Mouse (Mus musculus) layer of hippocampus, adult 9-11 months (tissue): ENCODE data around the gene Sh2d3c.

Experiments used
- DNase-seq: peaks from one replicate; pipeline ENCODE4 v3.0.0; 2022

Sh2d3c gene

DNA sequence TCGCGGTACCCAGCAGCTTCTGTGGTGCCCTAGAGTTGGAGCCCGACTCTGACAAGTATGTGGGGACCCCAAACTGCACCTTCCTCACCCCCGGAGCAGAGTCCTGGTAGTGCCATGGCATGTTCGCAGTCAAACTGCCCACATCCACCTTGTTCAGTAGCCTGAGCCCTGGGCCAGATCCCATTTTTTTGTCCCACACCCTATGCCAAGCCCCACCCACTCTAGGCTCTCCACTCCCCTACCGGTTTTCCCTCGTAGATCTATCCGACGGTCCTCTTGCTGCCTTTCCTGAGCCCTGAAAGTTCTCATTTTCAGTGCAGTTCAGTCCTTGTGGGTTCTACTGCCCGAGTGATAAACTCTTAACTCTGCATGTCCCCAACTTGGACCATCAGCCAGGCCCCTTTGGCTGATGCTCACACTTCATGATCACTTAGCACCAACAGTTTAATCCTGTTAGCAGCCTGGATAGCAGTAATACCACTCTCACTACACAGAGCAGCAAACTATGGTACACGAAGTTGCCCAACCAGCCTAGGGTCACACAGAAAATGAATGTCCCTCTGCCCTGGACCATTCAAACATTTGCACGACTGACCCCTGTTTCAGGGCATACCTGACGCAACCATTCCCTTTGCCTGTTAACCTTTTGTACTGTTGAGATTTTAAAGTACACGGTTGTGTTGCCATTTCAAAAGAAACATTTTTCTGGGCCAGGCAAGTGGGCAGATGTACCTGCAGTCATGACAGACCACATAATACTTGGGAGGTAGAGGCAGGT, 19.7 kb upstream of the Sh2d3c start:
- no peak for DNase-seq

DNA sequence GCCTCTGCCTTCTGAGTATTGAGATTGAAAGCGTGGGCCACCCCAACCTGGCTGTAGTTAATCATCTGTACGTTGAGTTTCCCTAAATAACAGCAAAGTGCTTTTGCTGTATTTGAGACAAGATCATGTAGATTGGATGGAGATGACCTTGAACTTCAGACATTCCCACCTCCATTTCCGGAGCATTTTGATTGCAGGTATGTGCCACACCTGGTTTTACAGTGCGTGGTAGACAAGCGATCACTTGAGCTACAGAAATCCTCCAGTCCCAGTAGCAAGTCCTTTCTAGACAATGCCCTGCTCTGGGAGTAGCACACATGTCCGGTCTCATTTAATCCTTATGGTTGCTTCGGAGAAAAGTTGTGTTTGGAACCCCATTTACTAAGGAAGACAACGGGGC, 17.8 kb upstream of the Sh2d3c start:
- DNase-seq, result no peak

DNA sequence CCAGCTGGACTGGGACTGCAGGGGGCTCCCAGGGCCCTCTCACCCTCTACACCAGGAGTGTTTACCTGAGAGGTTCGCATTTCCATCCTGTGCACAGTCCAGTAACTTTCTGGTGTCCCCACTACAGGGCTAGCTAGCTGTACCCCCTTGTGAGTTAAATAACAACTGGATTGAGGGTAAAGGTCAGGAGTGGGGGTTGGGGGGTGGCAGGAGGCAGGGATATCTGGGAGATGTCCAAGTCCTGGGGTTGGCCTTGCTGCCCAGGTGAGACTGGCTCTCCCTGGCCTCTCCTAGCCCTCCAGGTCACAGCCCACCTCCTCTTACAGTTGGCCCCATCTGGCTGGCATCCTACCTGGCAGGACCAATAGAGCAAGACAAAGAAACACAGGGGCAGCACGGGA, 16.8 kb upstream of the Sh2d3c start, which contains the start of gene Fpgs:
TSS of gene Fpgs (minus strand) at position 125 of the 401 bp plus-strand sequence.
- DNase-seq, result no peak

DNA sequence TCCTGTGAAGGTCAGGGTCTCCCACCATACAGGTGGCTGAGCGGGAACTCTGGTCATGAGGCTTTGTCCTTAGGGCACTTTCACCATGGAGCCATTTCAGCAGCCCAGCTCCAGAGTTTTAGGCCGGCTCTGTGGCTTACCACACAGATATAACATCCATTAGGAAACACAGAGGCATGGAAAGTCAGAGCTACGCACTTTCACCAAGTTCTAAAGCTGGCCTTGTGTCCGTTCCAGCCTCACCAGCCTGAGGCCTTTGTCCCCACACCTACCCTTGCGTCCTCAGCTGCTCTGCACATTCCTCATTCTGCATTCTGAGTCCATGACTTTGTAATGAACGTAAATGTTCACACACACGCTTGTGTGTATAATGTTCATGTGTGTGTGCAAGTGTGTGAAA, 15.8 kb upstream of the Sh2d3c start:
- DNase-seq, result no peak

DNA sequence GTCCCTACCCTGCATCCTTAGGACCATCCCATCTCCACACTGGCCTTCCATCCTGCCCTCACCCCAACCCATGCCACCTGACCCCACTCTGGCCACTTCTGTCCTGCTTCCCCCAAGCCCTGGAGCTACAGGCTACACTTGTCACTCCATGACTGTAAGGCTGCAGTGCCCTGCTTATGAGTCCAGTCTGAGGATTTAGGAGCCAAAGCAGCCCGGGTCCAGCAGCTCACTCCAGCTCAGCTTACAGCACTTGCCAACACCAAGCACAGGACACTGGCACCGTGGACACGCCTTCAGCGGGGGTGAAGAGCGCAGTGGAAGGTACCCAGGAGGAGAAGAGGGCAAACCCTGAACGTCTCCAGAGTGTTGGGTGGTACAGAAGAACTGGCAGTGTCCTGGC, 13.9 kb upstream of the Sh2d3c start:
- DNase-seq, result no peak

DNA sequence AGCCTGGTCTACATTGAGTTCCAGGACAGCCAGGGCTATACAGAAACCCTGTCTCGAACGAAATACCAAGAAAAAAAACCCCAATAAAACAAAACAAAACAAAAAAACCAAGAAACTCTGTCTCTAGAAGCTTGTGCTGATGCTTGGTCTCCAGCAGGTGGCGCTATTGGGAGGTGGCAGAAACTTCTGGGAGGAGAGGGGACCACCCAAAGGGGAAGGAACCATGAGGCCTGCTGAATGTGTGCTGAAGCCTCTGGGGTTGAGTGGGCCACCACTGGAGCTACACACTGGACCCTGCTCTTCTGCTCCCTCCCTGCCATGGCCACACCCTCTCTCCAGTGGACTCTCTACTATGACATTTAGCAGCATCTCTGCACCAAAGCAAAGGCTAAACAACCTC, 12.2 kb upstream of the Sh2d3c start:
- peak; percentile 54 for DNase-seq

DNA sequence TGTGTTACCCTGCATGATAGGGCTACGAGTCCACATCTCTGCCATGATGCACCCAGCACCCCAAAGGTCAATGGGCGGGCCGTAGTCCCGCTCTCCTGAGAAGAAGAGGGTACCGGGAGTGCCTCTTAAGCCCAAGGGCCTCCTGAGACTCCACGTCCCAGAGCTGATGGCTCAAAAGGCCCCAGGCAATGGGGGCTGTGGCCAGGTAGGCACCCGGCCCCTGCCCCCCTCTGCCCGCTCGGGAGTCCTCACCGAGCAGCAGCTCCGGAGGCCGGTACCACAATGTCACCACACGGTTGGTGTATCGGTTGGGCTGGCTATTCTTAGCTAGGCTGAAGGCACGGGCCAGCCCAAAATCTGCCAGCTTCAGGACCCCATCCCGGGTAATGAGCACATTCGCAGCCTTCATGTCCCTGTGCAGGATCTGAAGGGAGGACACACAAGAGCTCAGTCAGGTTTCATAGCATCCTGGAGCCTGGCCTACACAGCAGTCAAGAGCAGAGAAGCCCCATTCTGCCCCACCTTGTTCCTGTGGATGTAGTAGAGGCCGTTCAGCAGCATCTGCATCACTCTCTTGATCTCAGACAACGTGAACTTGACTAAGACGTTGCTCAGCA, 11.2 kb upstream of the Sh2d3c start:
- DNase-seq, result no peak

DNA sequence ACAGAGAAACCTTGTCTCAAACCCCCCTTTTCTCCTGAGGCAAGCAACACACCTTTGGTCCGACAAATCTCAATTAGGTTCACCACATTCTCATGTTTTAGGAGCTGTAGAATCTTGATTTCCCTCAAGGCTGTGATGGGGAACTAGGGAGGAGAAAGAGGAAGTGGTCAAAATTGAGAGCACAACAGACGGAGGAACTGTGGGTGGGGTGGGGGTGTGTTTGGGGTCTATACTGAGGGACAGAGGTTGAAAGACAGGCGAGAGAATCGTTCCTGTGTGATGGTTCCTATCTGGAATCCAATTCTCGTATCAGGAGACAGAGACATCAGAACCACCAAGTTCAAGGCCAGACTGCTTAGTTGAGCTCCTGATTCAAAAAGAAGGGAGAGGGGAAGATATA, 10.4 kb upstream of the Sh2d3c start:
- DNase-seq, result peak; percentile 56

DNA sequence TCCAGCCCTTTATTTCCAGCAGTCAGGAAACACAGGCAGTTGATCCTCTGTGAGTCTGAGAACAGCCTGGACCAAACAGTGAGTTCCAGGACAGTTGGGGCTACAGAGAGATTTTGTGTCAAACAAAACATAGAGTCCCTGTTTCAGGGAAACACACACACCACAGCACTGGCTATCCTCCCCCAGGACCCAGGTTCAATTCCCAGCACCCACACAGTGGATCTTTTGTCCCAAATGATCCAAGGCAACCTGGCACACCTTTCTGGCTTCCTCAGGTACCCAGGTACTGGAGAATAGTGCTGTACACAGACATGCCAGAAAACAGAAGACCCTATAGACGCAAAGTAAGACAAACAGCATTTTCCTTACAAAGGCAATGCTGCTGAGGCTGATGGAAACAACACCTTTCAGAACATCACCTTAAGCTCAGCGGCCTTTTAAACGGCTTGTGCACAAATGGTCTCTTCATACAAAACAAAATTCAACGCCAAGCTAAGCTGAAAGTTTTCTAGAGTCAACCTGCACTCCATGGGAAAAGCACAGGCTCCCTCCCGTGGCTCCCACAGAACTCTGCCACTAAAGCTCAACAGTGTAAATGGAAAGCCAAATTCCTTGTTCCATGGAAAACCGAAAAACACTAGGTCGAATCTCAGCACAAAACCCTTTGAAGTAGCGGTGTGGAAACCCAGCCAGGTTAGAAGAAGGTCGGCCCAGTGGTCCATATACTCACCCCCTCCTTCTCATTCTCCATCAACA, 9.4 kb upstream of the Sh2d3c start:
- DNase-seq, result no peak

DNA sequence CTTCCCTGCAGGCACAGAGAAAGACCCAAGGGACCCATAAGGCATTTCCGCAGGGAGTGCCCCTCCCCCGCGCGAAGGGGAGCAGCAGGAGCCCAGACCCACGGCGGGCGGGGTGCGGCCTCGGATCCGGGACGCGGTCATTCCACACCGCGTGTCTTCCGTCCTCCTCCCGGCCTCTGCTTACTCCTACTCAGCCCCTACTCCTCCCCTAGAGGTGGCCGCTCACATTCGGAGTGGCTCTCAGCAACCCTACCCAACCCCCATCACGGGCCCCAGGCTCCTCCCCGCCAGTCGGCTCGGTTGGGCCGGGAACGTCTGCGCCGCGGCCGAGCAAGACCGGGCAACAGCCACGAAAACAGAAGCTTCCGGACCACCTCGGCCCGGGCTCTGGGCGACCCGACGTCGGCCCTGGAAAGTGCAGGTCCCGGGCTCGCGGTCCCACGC, 8.7 kb upstream of the Sh2d3c start:
- DNase-seq, result peak; percentile 59

DNA sequence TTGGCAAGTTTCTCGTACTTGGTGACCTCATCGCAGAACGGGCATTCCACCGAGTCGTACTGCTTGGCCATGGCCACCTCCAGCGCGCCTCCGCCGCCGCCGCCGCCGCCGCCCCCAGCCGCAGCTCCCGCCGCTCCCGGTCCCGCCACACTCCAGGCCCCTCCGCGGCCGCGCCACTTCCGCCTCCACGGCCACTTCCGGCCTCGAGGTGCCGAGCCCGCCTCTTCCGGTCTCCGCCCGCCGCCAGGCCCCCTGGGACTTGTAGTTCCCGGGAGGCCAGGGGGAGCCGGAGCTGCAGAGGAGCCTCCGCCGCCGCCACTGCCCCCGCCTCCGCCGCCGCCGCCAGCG, 8.3 kb upstream of the Sh2d3c start:
- DNase-seq, result peak; percentile 94

DNA sequence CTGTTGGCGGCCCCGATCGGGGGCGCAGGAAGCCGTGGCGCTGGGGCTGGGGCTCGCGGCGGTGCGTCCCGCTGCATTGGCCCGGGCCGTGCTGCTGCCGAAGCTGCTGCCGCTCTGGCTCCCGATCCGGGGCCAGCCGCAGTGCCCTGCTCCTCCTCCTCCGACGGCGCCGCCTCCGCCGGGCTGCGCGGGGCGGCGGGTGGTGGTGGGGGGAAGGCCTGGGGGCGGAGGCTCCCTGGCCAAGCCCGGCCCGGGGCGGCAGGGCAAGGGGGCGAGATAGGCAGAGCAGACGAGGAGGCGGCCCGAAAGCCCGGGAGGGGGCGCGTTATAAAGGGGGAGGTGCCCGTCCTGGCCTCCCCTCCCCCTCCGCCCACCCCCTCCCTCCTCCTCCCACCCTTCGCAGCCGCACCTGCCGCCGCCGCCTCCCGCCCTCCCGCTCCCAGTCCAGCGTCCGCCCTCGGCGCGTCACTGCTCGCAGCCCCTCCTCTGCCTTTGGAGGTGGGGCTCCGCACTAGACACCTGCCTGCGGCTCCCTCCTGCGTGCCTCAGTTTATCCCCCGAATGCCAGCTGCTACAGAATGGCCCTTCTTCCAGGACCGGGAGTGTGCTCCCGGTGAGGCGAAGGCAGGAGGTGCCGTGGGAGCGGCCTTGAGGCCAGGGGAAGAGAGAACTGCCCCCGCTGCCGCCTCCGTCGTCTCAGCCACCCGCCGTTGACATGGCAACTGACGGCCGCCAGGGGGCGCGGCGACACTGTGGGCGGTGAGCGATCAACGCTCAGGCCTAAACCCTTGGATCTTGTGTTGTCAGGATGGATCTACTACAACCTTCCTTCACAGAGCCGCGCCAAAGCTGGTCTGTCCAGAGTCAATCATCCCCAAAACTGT, 7.7 kb upstream of the Sh2d3c start, which contains the start of gene Cdk9:
TSS of gene Cdk9 (minus strand) at position 143 of the 884 bp plus-strand sequence.
- DNase-seq, result peak; percentile 90

DNA sequence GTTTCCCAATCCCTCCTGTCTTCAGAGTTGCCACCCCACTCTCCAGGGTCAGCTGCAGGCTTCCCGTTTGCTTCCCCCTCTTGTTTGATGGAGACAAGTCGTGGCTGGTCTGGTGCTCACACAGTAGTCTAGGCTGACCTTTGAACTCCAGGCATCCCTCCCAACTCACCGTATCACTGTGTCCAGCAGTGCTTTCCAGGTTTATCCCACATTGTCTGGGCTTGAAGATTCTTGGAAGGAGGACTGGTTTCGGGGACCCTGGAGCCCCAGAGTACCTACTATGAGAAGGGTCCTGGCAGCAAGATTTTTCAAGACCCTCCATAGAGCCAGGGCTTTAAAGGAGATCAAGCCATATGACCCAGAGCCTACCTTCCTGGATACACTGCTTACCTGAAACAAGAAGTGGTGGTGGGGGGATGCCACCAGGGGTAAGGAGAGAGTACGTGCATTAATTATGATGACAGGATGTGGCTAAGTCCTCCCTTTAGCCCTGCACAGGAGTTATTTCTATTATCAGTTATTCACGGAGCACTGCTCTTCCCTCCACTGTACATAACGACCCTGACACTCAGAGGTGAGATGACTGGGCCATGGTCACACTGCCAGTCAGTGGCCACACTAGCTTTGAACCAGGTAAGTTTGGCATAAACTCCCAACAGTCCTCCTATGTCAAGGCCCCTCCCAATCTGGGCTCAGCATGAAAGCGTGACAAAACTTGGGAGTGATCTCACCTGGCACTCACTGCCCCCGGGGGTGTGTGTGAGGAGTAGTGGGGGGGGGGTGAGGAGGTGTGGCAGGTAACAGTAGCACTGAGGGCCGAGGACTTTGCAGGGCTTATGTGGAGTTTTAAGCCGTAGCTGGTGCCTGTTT, 6.5 kb upstream of the Sh2d3c start:
- DNase-seq, result peak; percentile 47

DNA sequence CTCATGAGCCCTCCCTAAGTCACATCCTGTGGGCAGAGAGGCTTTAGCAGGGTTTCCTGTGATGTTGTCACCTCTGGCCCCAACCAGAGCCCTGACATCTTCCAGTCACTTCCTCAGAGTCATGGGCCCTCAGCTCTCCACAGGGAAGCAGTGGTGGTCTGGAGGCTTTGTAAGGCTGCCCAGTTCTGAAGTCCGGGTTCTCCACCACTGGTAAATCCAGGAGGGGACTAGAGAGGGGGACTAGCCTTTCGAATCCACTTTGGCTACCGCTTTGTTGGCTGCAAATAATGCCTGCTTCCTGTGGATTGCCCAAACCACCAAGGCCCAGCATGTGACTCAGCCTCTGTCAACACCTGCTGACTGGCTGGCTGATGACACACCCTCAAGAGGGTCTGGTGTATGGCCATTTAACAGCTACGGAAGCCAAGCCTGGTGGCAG, 5.8 kb upstream of the Sh2d3c start:
- peak; percentile 76 for DNase-seq

DNA sequence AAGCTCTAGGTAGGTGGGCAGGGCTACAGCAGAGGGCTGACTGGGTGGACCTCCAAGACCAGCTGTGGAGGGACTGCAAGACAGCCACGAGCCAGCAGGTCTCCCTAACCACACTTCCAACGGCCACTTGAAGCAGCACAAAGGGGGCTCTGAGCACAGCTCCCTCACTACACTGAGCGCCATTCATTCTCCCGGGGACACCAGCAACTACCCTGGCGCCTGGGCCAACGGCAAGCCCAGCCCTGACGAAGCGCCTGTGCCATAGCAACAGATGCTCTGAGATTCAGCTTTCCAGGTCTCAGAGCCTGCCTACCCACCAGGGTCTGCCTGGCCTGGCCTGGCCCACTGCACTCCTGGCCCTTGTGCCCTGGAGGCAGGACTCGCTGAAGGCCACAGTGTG, 2.1 kb upstream of the Sh2d3c start:
- peak; percentile 62 for DNase-seq

DNA sequence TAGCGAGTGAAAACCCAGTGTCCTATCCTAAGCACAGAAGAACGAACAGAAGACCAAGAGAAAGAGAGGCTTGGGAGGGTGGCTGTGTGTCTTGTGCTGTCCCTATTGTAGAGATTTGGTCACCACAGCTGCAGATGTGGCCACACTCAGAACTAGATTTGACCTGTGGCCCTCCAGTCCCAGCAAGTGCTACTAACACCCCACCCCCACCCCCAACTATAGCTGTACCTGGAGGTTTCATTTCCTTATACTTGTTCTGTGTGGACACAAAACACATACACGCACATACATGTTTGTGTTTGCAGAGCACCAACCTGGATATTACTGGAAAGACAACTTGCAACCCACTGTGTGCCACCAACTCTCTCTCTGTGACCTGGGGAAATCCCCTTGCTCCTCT, 802 bp upstream of the Sh2d3c start:
- no peak for DNase-seq

DNA sequence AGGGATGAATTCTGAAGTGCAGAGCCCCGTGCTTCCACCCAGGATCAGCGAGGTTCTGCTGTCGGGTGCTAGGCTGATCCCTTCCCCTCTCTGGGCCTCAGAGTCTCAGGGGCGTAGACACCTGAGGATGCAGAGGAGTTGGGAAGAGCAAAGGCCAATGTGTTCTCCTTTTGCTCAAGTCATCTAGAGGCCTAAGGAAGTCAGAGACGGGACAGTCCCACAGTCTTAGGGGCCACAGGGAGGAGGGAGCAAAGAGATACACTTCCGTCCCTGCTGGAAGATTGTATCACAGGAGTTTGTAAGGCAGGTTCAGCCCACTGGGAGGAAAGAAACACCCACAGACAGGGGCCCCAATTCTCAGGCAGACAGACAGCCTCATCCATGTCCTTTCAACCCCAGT, 1.2 kb downstream of the Sh2d3c start:
- DNase-seq, result no peak

DNA sequence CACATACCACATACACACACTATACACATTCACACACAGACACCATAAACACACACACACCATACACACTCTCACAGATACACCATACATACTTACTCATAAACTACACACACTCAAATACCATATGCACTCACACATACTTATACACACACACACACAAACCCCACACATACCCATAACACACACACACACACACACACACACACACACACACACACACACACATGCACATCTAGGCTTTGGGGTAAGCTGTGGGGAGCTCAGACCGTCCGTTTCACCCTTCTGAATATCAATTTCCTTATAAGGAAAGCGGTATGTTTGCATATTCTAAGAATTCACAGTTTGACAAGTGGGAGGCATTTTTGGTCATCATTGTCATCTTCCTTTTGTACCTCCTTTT, 1.7 kb downstream of the Sh2d3c start:
- DNase-seq, result no peak

DNA sequence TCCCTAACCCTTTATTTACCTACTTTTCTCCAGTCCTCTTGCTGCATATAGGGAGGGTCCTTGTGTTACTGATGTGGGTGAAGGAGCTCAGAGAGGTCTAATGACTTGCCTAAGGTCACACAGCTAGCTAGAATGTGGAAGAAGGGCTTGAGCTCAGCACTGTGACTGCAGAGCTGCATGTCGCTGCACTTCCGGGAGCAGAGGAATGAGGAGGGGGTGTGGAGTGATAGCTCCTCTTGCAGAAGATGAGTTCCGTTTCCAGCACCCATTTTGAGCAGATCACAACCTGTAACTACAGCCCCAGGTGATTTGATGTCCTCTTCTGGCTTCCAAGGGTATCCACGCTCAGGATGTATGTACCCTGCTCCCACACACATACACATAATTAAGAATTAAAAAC, 3.3 kb downstream of the Sh2d3c start:
- no peak for DNase-seq

DNA sequence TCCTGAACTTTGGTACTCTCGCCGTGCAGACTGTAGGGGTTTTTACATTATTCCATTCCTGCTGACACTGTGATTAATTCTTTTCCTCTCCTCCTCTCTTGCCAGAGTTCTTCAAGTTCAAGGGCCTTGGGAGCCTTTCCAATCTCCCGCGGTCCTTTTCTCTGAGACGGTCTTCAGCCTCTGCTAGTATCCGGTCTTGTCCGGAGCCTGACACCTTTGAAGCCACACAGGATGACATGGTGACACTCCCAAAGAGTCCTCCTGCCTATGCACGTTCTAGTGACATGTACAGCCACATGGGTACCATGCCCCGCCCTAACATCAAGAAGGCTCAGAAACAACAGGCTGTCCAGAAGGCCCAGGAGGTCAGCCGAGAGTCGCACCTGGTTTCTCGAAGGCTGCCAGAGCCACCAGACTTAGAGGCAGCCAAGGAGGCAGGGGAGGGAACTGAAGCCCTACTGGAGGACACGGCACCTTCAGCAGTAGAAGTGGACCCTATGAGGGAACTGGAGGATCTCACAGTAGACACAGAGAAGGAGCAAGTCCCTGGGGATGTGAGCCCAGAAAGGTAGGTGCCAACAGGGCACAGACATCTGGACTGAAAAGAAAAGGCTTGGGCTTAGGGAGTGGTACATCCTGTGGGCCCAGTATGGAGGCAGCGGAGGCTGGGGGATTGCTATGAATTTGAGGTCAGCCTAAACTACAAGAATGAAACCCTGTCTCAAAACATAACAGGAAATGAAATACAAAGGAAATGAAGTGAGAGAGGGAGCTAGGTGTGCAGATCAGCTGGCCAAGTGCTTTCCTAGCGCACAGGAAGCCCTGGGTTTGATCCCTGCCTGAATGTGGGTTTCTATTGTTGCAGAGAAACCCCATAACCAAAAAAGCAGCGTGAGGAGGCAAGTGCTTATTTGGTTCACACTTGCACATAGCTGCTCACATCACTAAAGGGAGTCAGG, 4.3 kb downstream of the Sh2d3c start:
- DNase-seq, result no peak

DNA sequence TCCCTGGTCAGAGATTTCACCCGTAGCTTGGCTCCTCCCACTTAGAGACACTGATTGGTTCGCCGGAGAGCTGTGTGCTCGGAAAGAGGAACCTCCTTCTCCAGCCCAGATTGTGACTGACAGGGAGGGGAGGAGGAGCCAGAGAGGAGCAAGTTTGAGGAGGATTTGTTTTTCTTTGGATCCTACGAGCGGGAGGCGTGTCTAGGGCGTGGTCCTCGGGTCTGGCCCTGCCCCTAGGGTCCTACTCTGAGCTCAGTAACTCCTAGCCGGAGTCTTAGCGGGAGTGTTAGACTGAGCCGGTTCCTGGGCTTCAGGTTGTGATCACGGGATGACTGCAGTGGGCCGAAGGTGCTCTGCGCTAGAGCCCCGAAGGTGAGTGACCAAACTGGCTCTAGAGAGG, 6.6 kb downstream of the Sh2d3c start:
- peak; percentile 92 for DNase-seq
